Mouse (Mus musculus) bone marrow, adult 2 months (tissue): ENCODE measurements around the gene Noa1.

Source experiments
- CTCF ChIP-seq: fragments of 200-500 bp; IDR thresholded peaks from 2 replicates; pipeline ENCODE4 v1.5.1; 2011; ENCODE audit warnings: low read length, control low read depth; ENCODE audit not compliant: control insufficient read depth, insufficient read depth
- POLR2A ChIP-seq: fragments of 200-500 bp; IDR thresholded peaks from 2 replicates; pipeline ENCODE4 v1.6.1; 2011; ENCODE audit warnings: low read depth, mild to moderate bottlenecking, control low read depth, low read length, borderline replicate concordance; ENCODE audit not compliant: control insufficient read depth

- no peak for TF ChIP-seq POLR2A
- no peak for TF ChIP-seq CTCF
Observed at GRCm38 (mm10) chr5:77285685-77286084, 24.2 kb downstream of the Noa1 start.
